Mouse (Mus musculus) frontal cortex, adult (tissue): ENCODE measurements at regions not wholly inside any gene's neighbourhood (a gene's known extent, or its start where the extent isn't known, plus 50 kb on each side); places are given as distances from the start of the nearest gene placed in this dataset.

Experiments
- ATAC-seq: cut with Nextera tagmentation; 2 replicates; pipeline ENCODE4 v1.9.2; 2017; ENCODE audit warnings: mild to moderate bottlenecking, moderate library complexity, mixed read lengths; ENCODE audit not compliant: low TSS enrichment

DNA sequence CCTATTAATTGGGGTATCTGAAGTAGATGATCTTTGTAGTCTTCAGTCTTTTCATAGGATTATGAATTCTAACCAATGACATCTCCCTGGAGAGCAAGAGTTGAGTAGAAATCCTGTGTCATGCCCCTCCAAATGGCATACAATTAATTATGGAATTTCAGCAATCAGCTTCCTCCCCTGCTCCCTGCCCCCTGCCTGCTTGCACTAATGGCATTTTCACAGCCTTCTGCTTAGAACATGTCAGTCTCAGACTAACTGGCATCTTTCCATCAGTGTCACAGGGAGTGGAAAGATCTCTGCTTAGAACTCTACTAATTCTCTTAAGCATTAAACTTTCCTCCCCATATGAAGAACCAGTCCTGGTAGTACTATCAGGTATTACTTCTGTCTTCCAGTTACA, 581.8 kb upstream of the Camk1g start:
- ATAC-seq, result no peak

DNA sequence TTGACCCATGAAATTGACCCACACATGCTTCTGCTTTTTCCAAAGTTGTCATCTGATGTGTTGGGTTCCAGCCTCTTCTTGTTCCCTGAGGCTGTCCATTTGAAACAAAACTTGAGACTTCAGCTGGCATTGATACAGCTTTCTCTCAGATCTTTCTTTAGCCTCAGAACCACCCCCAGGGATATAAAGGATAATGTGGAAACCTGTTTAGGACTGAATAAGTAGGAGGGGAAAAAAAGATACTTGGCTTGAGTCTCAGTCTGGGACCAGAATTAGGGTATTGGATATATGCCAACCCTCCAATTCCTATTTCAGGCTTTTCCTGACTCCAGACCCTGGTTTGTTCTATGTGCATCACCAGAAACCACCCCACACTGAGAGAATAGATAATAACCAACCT, 579.7 kb upstream of the Camk1g start:
- ATAC-seq, result peak; percentile 83

DNA sequence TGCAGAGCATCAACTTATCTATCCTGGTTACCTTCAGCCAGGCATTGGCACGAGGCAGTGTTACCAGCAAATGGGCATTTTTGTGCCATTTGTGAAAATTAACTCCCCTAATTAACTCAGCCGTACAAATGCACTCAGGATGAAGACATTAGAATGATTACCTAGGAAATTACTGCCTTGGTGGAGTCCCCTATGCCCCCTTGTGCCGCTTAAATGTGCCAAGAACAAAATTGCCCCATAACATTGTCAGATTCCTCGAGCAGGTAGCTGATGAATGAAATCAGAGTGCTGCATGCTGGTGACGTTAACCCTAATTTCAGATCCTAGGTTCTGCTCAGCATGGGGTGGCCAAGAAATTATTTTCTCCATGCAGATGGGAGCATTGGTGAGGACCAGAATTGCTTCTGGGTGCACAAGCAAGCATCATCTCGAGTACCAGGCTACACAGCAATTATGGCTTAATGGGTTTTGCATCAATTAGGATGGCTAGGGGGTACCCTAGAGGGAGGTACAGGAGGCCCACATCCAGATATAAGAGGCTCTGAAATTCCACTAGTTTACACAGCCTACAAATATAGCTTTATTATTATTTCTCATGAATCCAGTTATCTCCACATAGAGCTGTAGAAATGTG, 577.0 kb upstream of the Camk1g start:
- no peak for ATAC-seq

DNA sequence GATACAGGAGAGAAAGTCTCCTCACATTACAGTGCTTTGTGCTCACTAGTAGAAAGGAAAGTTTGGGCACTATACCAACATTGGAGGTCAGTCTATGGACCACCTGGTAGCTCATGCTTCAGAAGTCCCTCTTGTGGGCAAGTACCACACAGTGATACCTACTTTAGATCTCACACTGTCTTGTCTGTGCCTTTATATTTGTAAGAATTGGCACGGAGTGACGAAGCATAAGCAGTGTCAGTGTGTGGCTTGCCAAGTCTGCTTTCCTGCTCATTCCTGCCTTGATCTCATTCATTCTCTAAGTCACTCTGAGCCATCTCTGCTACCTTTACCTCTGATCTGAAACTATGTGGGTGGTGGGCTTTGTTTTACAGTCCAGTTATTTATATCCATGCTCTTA, 565.9 kb upstream of the Camk1g start:
- ATAC-seq, result peak; percentile 66

DNA sequence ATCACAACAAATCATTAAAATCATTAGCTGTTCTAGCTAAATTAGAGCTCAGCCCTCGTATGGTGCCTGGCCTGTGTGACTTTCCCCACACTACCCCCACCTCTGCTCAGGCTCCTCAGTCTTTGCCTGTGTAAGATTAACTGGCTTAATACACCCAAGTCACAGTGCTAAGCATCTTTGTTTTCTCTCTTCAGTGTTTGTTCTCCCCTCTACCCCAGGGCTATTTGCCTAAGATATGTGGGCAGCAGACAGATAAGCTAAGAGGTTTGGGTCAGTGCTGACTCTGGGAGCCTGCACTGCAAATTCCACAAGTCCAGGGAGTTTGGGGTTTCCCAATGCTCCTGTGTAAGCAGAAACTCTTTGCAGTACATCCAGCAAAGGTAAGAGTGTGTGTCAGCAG, 564.2 kb upstream of the Camk1g start:
- no peak for ATAC-seq

DNA sequence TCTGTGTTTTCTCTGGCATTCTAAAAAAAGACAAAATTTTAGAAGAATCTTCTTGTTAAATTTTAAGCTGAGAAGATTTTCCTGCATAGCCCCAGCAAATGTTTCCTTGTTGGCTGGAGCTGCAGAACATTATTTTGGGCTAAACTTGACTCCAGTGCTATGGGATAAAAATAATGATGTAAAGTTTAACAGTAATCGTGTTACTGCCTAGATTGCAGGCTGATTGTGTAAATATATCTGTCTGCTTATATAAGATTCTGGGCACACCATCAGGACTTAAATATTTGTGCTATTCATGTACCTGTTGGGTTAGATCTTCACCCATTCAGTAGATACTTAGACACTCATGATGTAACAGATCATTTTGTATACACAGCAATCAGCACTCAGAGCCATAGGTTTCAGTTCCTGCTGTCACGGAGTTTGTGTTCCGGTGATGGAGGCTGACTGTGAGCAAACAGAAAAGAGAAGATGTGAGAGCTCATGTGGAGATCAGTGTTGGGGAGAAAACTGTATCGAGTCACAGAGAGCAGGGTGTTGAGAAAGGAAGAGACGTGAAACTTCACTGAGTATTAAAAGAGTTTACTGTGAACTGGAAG, 561.1 kb upstream of the Camk1g start:
- peak; percentile 90 for ATAC-seq

DNA sequence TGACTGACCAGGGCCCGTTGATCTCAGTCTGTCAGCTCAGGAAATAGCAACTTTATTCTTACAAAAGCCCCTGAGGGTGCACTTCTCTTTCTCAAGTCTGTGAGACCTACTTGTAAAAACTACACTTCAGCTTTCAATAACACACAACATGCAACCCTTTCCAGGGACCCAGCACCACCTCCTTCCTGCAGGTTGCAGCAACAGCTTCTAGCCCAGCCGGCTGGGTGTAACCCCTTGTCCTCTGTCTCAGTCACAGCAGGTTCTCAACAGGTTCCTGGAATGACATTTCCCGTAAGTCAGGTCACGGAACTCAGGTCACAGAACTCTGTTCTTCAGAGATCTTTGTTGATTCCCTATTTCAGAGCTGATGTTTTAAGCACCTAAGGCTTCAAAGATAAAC, 558.5 kb upstream of the Camk1g start:
- no peak for ATAC-seq

DNA sequence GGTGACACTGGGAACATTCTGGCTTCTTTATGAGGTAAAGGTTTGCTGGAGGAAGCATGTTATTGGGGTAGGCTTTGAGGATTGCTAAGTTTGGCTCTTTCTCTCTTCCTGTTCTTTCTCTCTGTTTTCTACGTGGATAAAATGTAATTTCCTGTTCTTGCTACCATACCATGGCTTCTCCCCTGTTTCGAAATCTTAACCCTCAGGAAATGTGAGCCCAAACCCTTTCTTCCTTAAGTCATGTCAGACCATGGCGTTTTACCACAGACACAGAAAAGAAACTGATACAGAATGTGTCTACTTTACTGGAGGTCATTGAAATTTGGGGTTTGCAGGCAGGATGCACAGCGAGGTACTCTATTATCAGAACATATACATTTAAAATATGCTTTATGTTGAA, 552.7 kb upstream of the Camk1g start:
- ATAC-seq, result no peak

DNA sequence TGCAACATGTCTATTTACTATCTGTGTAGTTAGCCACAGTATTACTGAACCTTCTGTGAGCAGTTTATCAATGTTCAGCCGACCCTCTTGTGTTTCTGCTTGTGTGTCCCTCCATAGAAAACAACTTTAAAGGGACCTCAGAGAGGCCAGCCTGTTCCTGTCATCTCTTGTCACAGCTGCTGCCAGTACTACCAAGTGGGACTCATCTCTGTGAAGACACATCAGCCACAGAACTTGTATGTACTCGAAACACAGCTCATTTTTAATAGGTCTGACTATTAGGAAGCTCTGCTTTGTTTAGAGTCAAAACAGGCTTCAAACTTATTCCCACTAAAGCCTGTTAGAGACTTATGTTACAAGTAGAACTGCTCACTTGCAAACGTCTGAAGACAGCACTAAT, 549.1 kb upstream of the Camk1g start:
- ATAC-seq, result no peak

DNA sequence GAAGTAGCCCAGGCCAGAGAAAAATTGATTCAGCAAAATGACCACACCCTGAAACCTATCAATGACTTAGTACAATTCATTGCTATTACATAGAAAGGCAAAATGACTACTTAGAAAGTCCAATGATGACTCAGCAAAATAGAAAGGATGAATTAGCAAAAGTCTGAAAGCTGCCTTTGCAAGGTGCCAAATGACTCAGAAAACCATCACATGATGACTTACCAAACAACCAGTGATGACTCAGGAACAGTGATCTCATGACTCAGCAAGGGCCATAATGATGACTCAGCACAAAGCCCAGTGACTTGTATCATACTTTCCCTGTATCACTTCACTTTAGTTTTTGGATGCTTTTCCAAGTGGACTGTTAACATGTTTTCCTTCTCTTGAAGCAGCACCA, 535.6 kb upstream of the Camk1g start:
- no peak for ATAC-seq

DNA sequence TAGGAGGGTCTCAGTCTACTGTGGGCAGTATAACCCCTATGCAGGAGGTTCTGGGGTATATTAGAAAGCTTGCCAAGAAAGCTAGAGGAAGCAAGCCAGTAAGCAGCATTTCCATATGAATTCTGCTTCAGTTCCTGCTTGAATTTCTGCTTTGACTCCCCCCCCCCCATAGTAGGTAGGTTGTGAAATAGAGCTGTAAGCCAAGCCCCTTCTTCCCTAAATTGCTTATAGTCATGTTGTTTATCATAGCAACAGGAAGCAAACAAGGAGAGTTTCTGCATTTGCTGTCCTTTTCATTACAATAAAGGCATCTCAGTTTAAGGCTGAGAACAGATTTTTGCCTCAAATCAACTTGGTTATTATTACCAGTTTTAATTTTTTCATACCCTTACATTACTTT, 524.0 kb upstream of the Camk1g start:
- ATAC-seq, result no peak

DNA sequence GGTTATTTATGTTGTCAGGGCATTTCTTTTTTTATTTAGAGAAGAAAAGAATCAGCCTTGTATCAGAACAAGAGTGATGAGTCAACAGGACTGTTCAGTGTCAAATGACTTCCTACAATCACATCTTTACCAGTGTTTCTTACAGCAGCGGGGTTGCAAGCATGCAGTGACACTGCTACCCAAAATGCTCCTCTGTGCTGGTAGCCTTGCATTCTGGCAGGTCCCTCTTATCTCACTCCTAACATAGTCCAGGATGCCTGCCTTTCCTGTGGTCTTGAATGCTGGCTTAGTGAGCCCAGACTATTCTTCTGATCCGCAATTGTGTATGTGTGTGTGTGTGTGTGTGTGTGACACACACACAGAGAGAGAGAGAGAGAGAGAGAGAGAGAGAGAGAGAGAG, 506.4 kb upstream of the Camk1g start:
- no peak for ATAC-seq

DNA sequence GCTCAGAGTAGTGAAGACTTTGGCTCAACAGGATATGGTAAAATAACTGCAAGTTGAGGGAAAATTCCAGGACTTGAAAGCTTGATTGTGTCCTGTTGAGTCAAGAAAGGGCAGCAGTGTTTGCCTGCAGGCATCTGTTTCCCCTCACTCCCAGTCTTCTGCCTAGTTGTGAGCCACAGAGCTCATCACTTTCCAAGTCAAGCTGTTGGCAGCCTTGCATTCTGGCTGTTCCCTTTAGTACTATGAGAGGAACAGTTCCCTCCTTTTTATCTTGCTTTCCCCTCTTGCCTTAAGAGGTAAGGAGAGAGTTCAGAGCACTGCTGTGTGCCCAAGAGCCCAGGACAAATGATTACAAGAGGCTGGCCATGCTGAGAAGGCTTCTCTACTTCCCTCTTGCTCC, 506.0 kb upstream of the Camk1g start:
- ATAC-seq, result peak; percentile 52; the same call in 1 of the 2 replicates

DNA sequence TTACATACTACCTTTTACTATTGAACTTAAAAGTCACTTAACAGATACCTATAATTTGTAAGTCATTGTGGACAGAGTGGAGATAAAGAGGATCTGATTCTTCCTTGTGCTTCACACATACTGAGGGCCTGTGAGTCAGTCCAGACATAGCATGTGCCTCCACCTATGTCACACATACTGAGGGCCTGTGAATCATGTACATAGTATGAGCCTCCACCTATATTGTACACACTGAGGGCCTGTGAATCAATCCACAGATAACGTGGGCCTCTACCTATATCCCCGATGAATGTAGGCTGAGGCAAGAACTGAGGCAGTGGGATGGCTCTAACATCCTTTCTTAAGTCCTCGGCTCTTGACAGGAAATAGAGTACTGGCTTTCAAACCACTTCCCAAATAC, 505.2 kb upstream of the Camk1g start:
- ATAC-seq, result no peak

DNA sequence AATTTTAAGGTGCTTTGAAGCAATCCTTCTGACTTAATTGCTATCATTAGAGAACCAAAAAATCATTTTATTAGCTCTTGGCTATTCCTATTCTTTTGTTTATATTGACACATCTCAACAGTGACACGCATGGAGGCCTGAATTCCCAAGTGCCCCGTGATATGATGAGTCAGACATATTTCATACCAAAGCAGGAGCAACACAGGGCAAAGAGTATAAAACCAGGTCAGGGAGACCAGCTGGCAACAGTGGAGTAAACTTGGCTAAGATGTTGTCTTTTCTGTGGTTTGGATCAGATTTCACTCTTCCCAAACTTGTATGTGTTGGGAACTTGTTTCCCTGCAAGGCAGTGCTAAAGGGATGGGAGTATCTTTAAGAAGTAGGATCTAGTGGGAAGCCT, 500.6 kb upstream of the Camk1g start:
- ATAC-seq, result no peak

DNA sequence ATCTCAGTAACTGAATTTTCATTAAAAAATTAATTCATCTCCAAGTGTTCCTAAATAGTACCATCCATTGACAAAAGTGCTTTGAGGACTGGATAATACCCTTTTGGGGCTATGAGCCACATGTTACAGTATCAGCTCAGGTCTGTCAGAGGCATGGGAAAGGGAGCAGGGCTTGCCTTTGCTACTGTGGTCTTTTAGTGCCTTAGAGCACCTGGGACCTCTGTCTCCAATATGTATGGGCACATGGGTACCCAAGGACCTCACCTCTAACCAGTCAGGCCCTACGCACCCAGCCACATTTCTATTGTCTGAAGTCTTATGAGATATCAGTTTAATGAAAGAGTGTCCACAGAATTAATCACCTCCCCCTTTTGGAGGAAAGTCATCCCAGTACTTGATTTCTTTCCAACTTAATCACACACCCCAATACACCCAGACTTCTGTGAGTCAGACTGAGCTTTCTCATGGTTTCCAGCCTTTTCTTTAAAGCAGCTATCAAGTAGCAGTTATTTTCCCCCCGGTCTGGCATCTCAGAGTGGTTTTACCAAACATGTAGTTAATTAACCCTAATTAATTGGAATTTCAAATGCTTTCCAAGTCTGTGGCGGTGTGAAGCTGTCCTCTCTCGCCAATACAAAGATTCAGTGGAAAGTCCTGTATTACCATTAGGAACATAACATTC, 498.7 kb upstream of the Camk1g start:
- ATAC-seq, result no peak

DNA sequence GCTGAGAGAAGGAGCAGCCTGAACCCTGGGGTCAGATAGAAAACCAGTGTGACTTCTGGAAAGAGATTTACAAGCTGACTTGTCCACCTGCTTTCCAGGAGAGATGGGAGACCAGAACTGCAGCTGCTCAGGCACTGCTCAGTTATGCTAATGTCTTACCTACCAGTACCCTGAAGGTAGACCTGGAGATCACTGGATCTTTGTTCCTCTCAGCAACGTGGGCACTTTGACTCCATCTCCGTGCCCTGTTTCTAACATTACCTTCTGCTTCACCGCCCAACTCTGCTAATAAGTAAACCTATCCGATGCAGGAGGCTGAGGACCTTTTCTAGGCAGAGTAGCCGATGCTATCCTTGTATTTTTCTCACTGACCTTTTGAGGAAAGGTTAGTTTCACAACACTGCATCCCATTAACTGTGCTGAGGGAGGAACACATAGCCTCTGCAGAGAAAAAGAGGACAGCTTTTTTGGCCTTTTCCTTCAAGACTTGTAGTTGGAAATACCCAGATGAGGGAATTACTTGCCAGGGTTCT, 490.7 kb upstream of the Camk1g start:
- no peak for ATAC-seq

DNA sequence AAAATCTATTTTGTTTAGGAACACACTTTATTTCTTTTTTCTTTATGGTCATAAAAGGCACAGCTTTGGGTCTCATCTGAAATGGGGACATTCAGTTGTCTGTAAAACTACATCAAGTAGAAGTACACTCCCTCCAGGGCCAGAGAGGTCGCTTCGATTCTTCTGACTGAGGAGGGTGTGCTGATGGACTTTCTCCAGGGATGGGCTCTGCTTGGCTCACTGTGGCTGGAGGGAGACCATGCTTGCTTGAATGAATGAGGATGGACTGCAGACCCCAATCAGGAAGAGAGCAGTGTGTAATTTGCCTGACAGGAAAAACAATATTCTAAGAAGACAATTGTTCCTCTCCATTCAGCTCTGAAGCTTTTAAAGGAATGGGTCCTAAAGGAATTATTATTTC, 490.3 kb upstream of the Camk1g start:
- no peak for ATAC-seq

DNA sequence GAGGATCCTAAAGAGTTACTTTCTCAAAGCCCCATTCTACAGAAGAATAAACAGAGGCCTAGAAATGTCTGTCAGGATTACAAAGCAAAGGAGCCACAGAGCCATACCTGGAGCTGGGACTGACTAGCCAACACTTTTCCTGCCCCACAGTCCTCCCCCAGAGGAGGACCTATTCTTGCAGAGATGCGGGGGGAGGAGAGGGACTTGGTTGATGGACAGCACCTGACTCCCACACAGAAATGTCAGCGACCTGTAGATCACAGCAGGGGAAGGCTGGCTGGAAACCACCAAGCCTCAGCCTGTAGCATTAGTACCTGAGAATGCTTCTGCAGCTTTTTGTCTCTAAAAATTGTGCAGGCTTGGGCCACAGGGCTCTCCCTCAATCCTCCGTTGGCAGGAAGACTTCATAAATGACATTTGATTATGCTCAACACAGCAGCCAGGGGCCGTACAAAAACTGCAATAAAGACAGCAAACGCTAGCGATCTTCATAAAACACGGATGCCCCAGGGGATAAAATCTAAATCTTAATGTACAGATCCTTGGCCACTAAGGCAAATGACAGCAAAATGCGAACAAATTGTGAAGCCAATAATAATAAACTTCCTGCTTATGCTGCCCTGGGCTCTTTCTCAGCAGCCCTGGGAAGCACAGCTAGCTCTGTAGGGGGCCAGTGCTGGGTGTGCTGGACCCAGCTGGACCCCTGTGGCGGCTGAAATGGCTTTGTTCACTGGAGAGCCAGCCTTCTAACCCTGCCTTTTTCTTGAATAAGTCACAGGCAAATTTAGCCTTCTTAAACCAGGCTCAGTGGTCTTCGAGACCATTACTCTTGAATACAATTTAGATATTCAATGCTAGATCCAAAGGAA, 489.4 kb upstream of the Camk1g start:
- no peak for ATAC-seq

DNA sequence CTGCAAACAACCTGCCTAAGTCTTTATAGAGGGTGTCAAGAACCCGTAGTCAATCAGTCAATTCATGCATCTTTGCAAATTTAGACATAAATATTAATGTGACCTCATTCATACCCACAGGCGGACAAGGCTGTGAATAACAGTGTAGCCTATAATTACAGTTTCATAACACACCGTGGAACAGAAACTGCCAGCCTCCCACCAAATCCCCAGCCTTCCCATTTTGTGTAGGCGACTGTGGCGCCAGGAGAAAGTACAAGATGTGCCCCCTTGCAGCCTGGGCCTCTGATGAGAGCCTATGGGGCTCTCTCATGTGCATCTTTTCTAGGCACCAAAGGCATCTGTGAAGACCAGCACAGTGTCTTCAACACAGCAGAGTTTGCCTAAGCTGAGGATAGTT, 477.8 kb upstream of the Camk1g start:
- peak; percentile 95 for ATAC-seq

DNA sequence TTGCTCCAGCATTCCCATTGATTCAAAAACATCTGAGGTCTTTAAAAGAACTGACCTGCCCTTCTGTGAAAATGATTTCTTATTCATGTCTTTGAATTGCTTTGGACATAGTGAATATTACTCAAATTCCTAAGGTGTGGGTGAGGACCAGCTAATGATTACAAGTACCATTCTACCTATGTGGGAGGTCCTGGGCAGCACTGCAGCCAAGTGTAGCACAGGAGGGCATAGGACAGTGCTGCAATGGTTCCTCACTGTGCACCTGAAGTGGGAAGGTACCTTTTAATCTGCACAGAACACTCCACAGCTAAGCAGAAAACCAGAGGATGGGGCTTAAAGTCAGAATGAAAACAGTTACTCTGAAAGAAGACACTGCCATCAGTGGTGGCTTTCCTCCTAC, 474.8 kb upstream of the Camk1g start:
- ATAC-seq, result no peak

DNA sequence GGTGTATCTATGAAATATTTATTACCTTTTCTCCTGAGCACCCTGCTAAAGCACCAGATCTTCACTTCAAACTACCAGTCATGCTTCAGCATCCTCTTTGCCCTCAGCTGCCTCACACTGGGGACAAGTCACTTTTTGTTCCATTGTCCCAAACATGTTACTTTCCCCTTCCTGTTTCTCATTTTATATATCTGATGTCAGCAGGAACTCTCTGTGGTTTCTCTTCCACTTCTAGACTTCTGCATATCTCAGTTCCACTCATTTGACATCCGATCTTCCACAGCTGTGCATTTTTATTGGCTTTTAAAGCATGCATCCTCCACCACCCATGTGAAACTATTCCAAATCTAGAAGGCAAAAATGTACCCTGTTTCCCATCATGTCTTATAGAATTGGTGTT, 474.4 kb upstream of the Camk1g start:
- ATAC-seq, result no peak
